Mouse (Mus musculus): ENCODE data around the gene Eda2r.

- TF ChIP-seq CTCF (IDR thresholded peaks at IDR 0.05; ENCODE audit: low read depth, low read length) (no peak), EP300 (IDR thresholded peaks at IDR 0.05; ENCODE audit: insufficient read depth, low read depth, low read length) (no peak), POLR2A (IDR thresholded peaks at IDR 0.05; ENCODE audit: insufficient read depth, low read length) (no peak)
Observed at GRCm38 (mm10) chrX:97378076-97378475, 1.1 kb upstream of the Eda2r start.

All from ES-Bruce4 (cell line).